Mouse (Mus musculus): ENCODE measurements around the gene Pitpnb. TPM values are rescaled to one million over a fixed set of nuclear protein-coding genes. Genes with fewer than 3 reads are reported as not detected.
A peak's percentile ranks its signal among the peaks of the same experiment; 100 is the strongest.

Gene Pitpnb
- polyA plus RNA-seq, 1 experiment from 2014 or later: 131 TPM

GRCm38 (mm10) chr5:111327420-111327819 lies 3.1 kb upstream of the Pitpnb start:
- WGBS: 85% methylated on average over 7 of the region's 7 CpGs
- ATAC-seq (ENCODE audit: insufficient read depth, low FRiP score, low TSS enrichment) (no peak), DNase-seq (ENCODE audit: low spot score) (no peak)

GRCm38 (mm10) chr5:111329782-111330416 lies 664 bp upstream of the Pitpnb start:
- Histone ChIP-seq H3K27me3 (ENCODE audit: control insufficient read depth, insufficient read depth, low read length) (no peaks in the 10 kb centered on the region), H3K9me3 (ENCODE audit: control insufficient read depth, low read length) (no peaks in the 10 kb centered on the region), H3K4me3 (ENCODE audit: low read depth, low read length) (peak overlapping the region; percentile 86), H3K4me2 (ENCODE audit: low read depth) (peak overlapping the region; percentile 61), H3K9ac (ENCODE audit: low read length) (peak overlapping the region; percentile 82), H3K4me1 (ENCODE audit: control insufficient read depth, insufficient read depth, low read length) (peaks cover 3% of the 10 kb centered on the region; the same call in 1 of the 2 replicates), H3K27ac (ENCODE audit: low read depth, low read length) (peak overlapping the region; percentile 47; the same call in 1 of the 2 replicates), H3K36me3 (ENCODE audit: control insufficient read depth, insufficient read depth, low read length) (no peaks in the 10 kb centered on the region)
- 32% methylated on average over 10 of the region's 10 CpGs for WGBS
- peak; percentile 48 for ATAC-seq (ENCODE audit: insufficient read depth, low FRiP score, low TSS enrichment)
- no peak for DNase-seq (ENCODE audit: low spot score)

More at GRCm38 (mm10) chr5:111327420-111327819, 3.1 kb upstream of the Pitpnb start:
- Histone ChIP-seq H3K36me3 (ENCODE audit: control insufficient read depth, insufficient read depth, low read length) (no peaks in the 10 kb centered on the region), H3K4me3 (ENCODE audit: low read depth, low read length) (no peak overlapping the region), H3K9me3 (ENCODE audit: control insufficient read depth, low read length) (no peaks in the 10 kb centered on the region), H3K27ac (ENCODE audit: low read depth, low read length) (no peak overlapping the region), H3K9ac (ENCODE audit: low read length) (no peak overlapping the region), H3K4me1 (ENCODE audit: control insufficient read depth, insufficient read depth, low read length) (peaks cover 3% of the 10 kb centered on the region; the same call in 1 of the 2 replicates), H3K27me3 (ENCODE audit: control insufficient read depth, insufficient read depth, low read length) (no peaks in the 10 kb centered on the region), H3K4me2 (ENCODE audit: low read depth) (no peak overlapping the region)

GRCm38 (mm10) chr5:111331099-111331435 lies 504 bp downstream of the Pitpnb start:
- Histone ChIP-seq H3K36me3 (ENCODE audit: control insufficient read depth, insufficient read depth, low read length) (peaks cover 2% of the 10 kb centered on the region; the same call in 1 of the 2 replicates), H3K27ac (ENCODE audit: low read depth, low read length) (peak overlapping the region; percentile 50; the same call in 1 of the 2 replicates), H3K9me3 (ENCODE audit: control insufficient read depth, low read length) (no peaks in the 10 kb centered on the region), H3K4me2 (ENCODE audit: low read depth) (peak overlapping the region; percentile 78), H3K27me3 (ENCODE audit: control insufficient read depth, insufficient read depth, low read length) (no peaks in the 10 kb centered on the region), H3K9ac (ENCODE audit: low read length) (peak overlapping the region; percentile 82), H3K4me3 (ENCODE audit: low read depth, low read length) (peak overlapping the region; percentile 86), H3K4me1 (ENCODE audit: control insufficient read depth, insufficient read depth, low read length) (peaks cover 3% of the 10 kb centered on the region; the same call in 1 of the 2 replicates)
- no peak for DNase-seq (ENCODE audit: low spot score)
- no peak for ATAC-seq (ENCODE audit: insufficient read depth, low FRiP score, low TSS enrichment)
- WGBS: 0% methylated on average over 14 of the region's 14 CpGs

GRCm38 (mm10) chr5:111335939-111336691 lies 5.6 kb downstream of the Pitpnb start:
- Histone ChIP-seq H3K4me3 (ENCODE audit: low read depth, low read length) (no peak overlapping the region), H3K9ac (ENCODE audit: low read length) (no peak overlapping the region), H3K27ac (ENCODE audit: low read depth, low read length) (no peak overlapping the region), H3K4me2 (ENCODE audit: low read depth) (no peak overlapping the region), H3K36me3 (ENCODE audit: control insufficient read depth, insufficient read depth, low read length) (peaks cover 2% of the 10 kb centered on the region; the same call in 1 of the 2 replicates), H3K27me3 (ENCODE audit: control insufficient read depth, insufficient read depth, low read length) (no peaks in the 10 kb centered on the region), H3K9me3 (ENCODE audit: control insufficient read depth, low read length) (no peaks in the 10 kb centered on the region), H3K4me1 (ENCODE audit: control insufficient read depth, insufficient read depth, low read length) (peaks cover 3% of the 10 kb centered on the region; the same call in 1 of the 2 replicates)
- WGBS: 92% methylated on average over 8 of the region's 8 CpGs
- ATAC-seq (ENCODE audit: insufficient read depth, low FRiP score, low TSS enrichment) (no peak), DNase-seq (ENCODE audit: low spot score) (no peak)

GRCm38 (mm10) chr5:111341609-111342008 lies 11.0 kb downstream of the Pitpnb start:
- Histone ChIP-seq H3K9me3 (ENCODE audit: control insufficient read depth, low read length) (no peaks in the 10 kb centered on the region), H3K27me3 (ENCODE audit: control insufficient read depth, insufficient read depth, low read length) (no peaks in the 10 kb centered on the region), H3K36me3 (ENCODE audit: control insufficient read depth, insufficient read depth, low read length) (peaks cover 6% of the 10 kb centered on the region; the same call in 1 of the 2 replicates), H3K27ac (ENCODE audit: low read depth, low read length) (no peak overlapping the region), H3K4me2 (ENCODE audit: low read depth) (no peak overlapping the region), H3K9ac (ENCODE audit: low read length) (no peak overlapping the region), H3K4me3 (ENCODE audit: low read depth, low read length) (no peak overlapping the region), H3K4me1 (ENCODE audit: control insufficient read depth, insufficient read depth, low read length) (no peaks in the 10 kb centered on the region)
- DNase-seq (ENCODE audit: low spot score) (peak; percentile 21), ATAC-seq (ENCODE audit: insufficient read depth, low FRiP score, low TSS enrichment) (no peak)
- WGBS: 62% methylated on average over 5 of the region's 5 CpGs

- no peak for DNase-seq (ENCODE audit: low spot score)
- WGBS: 82% methylated on average over 2 of the region's 2 CpGs
- Histone ChIP-seq H3K4me3 (ENCODE audit: low read depth, low read length) (no peak overlapping the region), H3K4me1 (ENCODE audit: control insufficient read depth, insufficient read depth, low read length) (no peaks in the 10 kb centered on the region), H3K4me2 (ENCODE audit: low read depth) (no peak overlapping the region), H3K27me3 (ENCODE audit: control insufficient read depth, insufficient read depth, low read length) (no peaks in the 10 kb centered on the region), H3K9ac (ENCODE audit: low read length) (no peak overlapping the region), H3K9me3 (ENCODE audit: control insufficient read depth, low read length) (no peaks in the 10 kb centered on the region), H3K27ac (ENCODE audit: low read depth, low read length) (no peak overlapping the region), H3K36me3 (ENCODE audit: control insufficient read depth, insufficient read depth, low read length) (peaks cover 16% of the 10 kb centered on the region)
- no peak for ATAC-seq (ENCODE audit: insufficient read depth, low FRiP score, low TSS enrichment)
Measured at GRCm38 (mm10) chr5:111344721-111345400, 14.3 kb downstream of the Pitpnb start.

GRCm38 (mm10) chr5:111356811-111357617 lies 26.5 kb downstream of the Pitpnb start:
- Histone ChIP-seq H3K4me3 (ENCODE audit: low read depth, low read length) (no peak overlapping the region), H3K27me3 (ENCODE audit: control insufficient read depth, insufficient read depth, low read length) (no peaks in the 10 kb centered on the region), H3K4me1 (ENCODE audit: control insufficient read depth, insufficient read depth, low read length) (no peaks in the 10 kb centered on the region), H3K9ac (ENCODE audit: low read length) (no peak overlapping the region), H3K4me2 (ENCODE audit: low read depth) (no peak overlapping the region), H3K9me3 (ENCODE audit: control insufficient read depth, low read length) (no peaks in the 10 kb centered on the region), H3K27ac (ENCODE audit: low read depth, low read length) (no peak overlapping the region), H3K36me3 (ENCODE audit: control insufficient read depth, insufficient read depth, low read length) (peaks cover 9% of the 10 kb centered on the region; the same call in 1 of the 2 replicates)
- no peak for DNase-seq (ENCODE audit: low spot score)
- no peak for ATAC-seq (ENCODE audit: insufficient read depth, low FRiP score, low TSS enrichment)
- WGBS: 96% methylated on average over 12 of the region's 12 CpGs

- no peak overlapping the region for H3K4me3 ChIP-seq (ENCODE audit: low read depth, low read length)
- ATAC-seq (ENCODE audit: insufficient read depth, low FRiP score, low TSS enrichment) (no peak), DNase-seq (ENCODE audit: low spot score) (no peak)
- no peaks in the 10 kb centered on the region for H3K27me3 ChIP-seq (ENCODE audit: control insufficient read depth, insufficient read depth, low read length)
- WGBS: 85% methylated on average over 5 of the region's 5 CpGs
- no peaks in the 10 kb centered on the region for H3K9me3 ChIP-seq (ENCODE audit: control insufficient read depth, low read length)
- H3K9ac ChIP-seq (ENCODE audit: low read length): no peak overlapping the region
- H3K4me1 ChIP-seq (ENCODE audit: control insufficient read depth, insufficient read depth, low read length): no peaks in the 10 kb centered on the region
- peaks cover 9% of the 10 kb centered on the region; the same call in 1 of the 2 replicates for H3K36me3 ChIP-seq (ENCODE audit: control insufficient read depth, insufficient read depth, low read length)
- H3K4me2 ChIP-seq (ENCODE audit: low read depth): no peak overlapping the region
- no peak overlapping the region for H3K27ac ChIP-seq (ENCODE audit: low read depth, low read length)
Measured at GRCm38 (mm10) chr5:111360546-111360945, 30.0 kb downstream of the Pitpnb start.
